Mouse (Mus musculus): ENCODE measurements around the gene Cecr2. TPM values are rescaled to one million over a fixed set of nuclear protein-coding genes. Genes with fewer than 3 reads are reported as not detected.

The Cecr2 gene
- polyA plus RNA-seq, 1 experiment, result not detected

DNA sequence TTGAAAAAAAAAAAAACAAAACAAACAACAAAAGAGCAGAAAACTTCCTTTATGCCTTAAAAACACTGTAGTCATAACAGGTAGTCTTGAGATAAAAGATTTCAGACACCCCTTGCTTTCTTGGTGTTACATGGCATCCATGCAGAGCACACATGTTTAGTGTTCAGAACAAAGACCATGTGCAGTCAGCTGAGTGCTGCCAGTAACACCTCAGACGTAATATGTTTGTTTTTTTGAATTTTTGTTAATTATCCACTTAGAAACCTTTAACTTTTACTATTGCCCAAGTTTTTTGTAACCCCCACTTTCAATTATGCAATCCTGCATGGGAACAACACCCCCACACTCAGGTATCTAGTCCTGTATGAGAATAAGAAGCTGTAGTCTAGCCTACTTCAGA lies 42.6 kb downstream of the Cecr2 start:
- no peak for TF ChIP-seq POLR2A (IDR thresholded peaks at IDR 0.05; ENCODE audit: borderline replicate concordance, low read depth, low read length)
- no peak for TF ChIP-seq CTCF (IDR thresholded peaks at IDR 0.05; ENCODE audit: low read depth, low read length)
- Histone ChIP-seq H3K27ac (ENCODE audit: insufficient read depth, low read depth, low read length) (no peak overlapping the region), H3K4me3 (ENCODE audit: insufficient read depth, low read length) (no peak overlapping the region), H3K4me1 (ENCODE audit: control insufficient read depth, insufficient read depth, low read length) (no peaks in the 10 kb centered on the region)

DNA sequence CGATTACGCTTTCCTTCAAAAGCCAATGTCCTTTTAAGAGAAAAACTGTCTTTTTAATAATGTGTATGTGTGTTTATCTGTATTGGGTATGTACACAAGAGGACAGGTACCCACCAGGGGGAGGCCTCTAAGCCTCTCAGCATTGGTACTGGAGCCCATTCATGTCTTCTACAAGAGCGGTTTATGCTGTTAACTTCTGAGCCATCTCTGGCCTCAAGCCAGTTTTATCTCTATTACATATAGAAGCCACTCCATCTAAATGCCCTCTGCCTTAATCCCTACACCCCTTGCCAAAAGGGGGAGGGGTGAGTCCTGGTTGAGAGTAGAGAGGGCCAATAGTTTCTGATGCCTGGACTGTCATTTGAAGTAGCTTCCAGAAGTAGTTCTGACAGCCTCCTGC lies 48.6 kb downstream of the Cecr2 start:
- no peaks in the 10 kb centered on the region for H3K4me1 ChIP-seq (ENCODE audit: control insufficient read depth, insufficient read depth, low read length)
- TF ChIP-seq POLR2A (IDR thresholded peaks at IDR 0.05; ENCODE audit: borderline replicate concordance, low read depth, low read length) (no peak), CTCF (IDR thresholded peaks at IDR 0.05; ENCODE audit: low read depth, low read length) (no peak)
- no peak overlapping the region for H3K4me3 ChIP-seq (ENCODE audit: insufficient read depth, low read length)
- no peak overlapping the region for H3K27ac ChIP-seq (ENCODE audit: insufficient read depth, low read depth, low read length)

DNA sequence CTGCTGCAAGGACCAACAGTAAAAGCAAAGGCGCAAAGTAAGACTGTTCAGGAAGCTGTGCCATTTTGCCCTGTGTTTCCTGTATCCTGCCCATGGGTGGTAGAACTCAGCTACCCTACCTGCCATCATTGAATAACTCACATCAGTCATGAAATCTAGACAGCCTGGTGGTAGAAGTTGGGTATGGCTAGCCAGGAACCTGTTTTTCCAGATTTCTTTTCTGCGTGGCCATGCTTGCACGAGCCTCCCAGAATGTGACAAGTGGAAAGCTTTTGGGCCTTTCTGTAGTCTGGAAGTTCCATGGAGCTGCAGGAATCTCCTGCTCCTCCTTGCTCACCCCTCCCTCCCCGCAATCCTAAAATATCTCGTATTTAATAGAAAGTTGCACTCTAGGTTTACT lies 49.1 kb downstream of the Cecr2 start:
- Histone ChIP-seq H3K4me3 (ENCODE audit: insufficient read depth, low read length) (no peak overlapping the region), H3K27ac (ENCODE audit: insufficient read depth, low read depth, low read length) (no peak overlapping the region), H3K4me1 (ENCODE audit: control insufficient read depth, insufficient read depth, low read length) (no peaks in the 10 kb centered on the region)
- TF ChIP-seq POLR2A (IDR thresholded peaks at IDR 0.05; ENCODE audit: borderline replicate concordance, low read depth, low read length) (no peak), CTCF (IDR thresholded peaks at IDR 0.05; ENCODE audit: low read depth, low read length) (no peak)

DNA sequence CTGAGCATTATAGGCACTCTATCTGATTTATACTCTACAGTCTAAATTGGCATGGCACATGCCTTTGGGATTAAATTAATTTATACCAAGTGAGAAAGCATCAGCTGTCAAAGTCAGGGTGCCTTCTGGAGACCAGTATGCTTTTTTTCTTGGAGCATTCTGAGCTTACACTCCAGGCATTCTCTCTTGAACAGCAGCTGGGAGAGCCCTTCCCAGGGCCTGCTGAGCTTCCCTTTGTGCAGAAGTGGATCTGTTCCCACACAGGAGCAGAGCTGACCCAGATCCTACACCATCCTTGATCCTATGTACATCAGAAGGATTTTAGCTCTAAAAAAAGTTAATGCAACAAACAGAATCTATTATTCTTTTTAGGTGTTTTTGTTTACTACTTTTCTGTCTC lies 49.7 kb downstream of the Cecr2 start:
- Histone ChIP-seq H3K4me3 (ENCODE audit: insufficient read depth, low read length) (no peak overlapping the region), H3K27ac (ENCODE audit: insufficient read depth, low read depth, low read length) (no peak overlapping the region), H3K4me1 (ENCODE audit: control insufficient read depth, insufficient read depth, low read length) (no peaks in the 10 kb centered on the region)
- no peak for TF ChIP-seq CTCF (IDR thresholded peaks at IDR 0.05; ENCODE audit: low read depth, low read length)
- no peak for TF ChIP-seq POLR2A (IDR thresholded peaks at IDR 0.05; ENCODE audit: borderline replicate concordance, low read depth, low read length)

DNA sequence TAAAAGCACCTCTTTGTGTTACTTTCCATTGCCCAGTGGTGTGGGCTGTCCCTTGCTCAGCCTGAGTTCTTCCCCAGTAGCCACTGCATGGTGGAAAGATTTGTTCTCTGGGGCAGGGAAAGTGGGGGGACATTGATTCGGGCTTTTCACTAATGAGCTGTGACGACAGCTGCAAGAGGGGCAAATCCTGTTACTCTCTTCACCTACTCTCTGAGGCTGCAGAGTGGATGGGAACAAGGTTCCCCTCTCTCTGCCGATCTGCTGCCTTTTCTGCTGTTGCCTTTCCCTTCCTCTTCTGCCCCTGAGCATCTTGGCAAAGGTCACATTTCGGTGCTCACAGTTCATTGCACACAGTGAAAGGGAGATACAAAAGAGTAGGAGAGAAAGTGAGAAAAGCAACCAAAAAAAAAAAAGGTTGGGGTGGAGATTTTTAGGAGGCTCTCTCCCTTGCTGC lies 50.4 kb downstream of the Cecr2 start:
- no peak overlapping the region for H3K4me3 ChIP-seq (ENCODE audit: insufficient read depth, low read length)
- no peaks in the 10 kb centered on the region for H3K4me1 ChIP-seq (ENCODE audit: control insufficient read depth, insufficient read depth, low read length)
- no peak overlapping the region for H3K27ac ChIP-seq (ENCODE audit: insufficient read depth, low read depth, low read length)
- no peak for TF ChIP-seq POLR2A (IDR thresholded peaks at IDR 0.05; ENCODE audit: borderline replicate concordance, low read depth, low read length)
- no peak for TF ChIP-seq CTCF (IDR thresholded peaks at IDR 0.05; ENCODE audit: low read depth, low read length)

DNA sequence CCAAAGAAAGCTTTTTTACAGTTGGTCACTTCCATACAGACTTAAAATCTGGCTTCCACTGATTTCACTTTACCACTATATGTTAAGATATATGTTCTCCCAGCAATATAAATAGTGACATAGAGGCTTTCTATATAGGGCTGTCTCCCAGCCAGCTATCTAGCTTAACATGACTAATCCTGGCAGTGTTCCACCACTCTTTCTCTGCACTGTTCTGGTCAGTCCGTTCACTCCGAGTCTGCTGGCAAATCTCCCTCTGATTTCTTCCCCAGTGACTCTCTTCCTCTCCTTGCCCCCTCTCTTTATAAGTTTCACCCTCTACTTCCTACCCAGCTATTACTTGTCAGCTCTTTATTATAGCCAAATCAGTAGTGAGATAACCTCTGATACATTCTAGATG lies 59.8 kb downstream of the Cecr2 start:
- TF ChIP-seq POLR2A (IDR thresholded peaks at IDR 0.05; ENCODE audit: borderline replicate concordance, low read depth, low read length) (no peak), CTCF (IDR thresholded peaks at IDR 0.05; ENCODE audit: low read depth, low read length) (no peak)
- Histone ChIP-seq H3K27ac (ENCODE audit: insufficient read depth, low read depth, low read length) (no peak overlapping the region), H3K4me1 (ENCODE audit: control insufficient read depth, insufficient read depth, low read length) (no peaks in the 10 kb centered on the region), H3K4me3 (ENCODE audit: insufficient read depth, low read length) (no peak overlapping the region)

DNA sequence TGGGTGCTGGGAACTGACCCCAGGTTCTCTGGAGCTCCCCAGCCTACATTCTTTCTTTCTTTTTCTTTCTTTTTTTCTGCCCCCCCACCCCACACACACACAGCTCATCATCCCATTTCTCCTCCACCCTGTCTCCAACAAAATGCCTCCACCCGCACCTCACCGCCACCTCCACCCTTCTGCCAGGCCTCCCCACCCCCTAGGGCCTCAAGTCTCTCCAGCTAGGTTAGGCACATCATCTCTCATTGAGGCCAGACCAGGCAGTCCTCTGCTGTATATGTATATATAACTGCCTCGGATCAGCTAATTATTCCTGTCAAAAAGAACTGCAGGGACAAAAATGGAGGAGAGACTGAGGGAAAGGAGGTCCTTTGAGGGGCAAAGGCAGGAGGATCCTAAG lies 69.8 kb downstream of the Cecr2 start:
- Histone ChIP-seq H3K4me3 (ENCODE audit: insufficient read depth, low read length) (no peak overlapping the region), H3K27ac (ENCODE audit: insufficient read depth, low read depth, low read length) (no peak overlapping the region), H3K4me1 (ENCODE audit: control insufficient read depth, insufficient read depth, low read length) (no peaks in the 10 kb centered on the region)
- no peak for TF ChIP-seq CTCF (IDR thresholded peaks at IDR 0.05; ENCODE audit: low read depth, low read length)

DNA sequence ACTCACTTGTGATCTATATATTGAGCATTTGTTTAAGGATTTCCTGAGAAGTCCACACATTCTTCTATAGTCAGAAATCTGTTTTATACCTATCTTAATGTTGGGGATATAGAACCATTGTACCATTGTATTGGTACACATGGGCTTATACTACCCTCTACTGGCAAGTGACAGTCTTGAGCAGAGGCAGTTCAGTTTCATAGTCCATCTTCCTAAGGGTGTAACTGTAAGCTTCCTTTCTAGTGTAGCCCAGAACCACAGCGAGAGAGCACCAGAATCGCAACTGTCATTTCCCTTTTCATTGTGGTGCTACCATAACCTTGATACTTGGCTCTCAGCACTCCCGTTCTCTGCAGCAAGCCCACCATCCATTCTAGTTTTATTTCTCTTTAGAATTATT lies 70.4 kb downstream of the Cecr2 start:
- no peak overlapping the region for H3K4me3 ChIP-seq (ENCODE audit: insufficient read depth, low read length)
- H3K27ac ChIP-seq (ENCODE audit: insufficient read depth, low read depth, low read length), result no peak overlapping the region
- TF ChIP-seq CTCF (IDR thresholded peaks at IDR 0.05; ENCODE audit: low read depth, low read length) (no peak), POLR2A (IDR thresholded peaks at IDR 0.05; ENCODE audit: borderline replicate concordance, low read depth, low read length) (no peak)
- H3K4me1 ChIP-seq (ENCODE audit: control insufficient read depth, insufficient read depth, low read length), result no peaks in the 10 kb centered on the region

DNA sequence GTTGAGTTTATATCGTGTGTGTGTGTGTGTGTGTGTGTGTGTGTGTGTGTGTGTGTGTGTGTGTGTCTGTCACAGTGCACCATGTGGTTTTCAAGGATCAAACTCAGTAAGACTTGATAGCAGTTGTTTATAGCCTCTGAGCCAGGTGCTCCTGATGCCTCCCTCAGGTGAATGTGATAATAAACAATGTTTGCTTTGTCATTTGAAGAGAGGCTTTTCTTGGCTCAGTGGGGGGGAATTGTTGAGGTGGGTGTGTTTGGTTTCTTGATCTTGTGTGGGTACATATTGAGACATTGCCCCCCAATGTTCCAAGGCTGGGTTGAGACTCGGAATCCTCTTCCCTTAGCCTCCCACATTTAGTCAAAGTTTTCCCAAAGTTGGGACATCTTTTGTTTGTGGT lies 77.0 kb downstream of the Cecr2 start:
- no peak for TF ChIP-seq CTCF (IDR thresholded peaks at IDR 0.05; ENCODE audit: low read depth, low read length)
- TF ChIP-seq POLR2A (IDR thresholded peaks at IDR 0.05; ENCODE audit: borderline replicate concordance, low read depth, low read length), result no peak
- H3K4me3 ChIP-seq (ENCODE audit: insufficient read depth, low read length), result no peak overlapping the region
- no peak overlapping the region for H3K27ac ChIP-seq (ENCODE audit: insufficient read depth, low read depth, low read length)
- no peaks in the 10 kb centered on the region for H3K4me1 ChIP-seq (ENCODE audit: control insufficient read depth, insufficient read depth, low read length)

DNA sequence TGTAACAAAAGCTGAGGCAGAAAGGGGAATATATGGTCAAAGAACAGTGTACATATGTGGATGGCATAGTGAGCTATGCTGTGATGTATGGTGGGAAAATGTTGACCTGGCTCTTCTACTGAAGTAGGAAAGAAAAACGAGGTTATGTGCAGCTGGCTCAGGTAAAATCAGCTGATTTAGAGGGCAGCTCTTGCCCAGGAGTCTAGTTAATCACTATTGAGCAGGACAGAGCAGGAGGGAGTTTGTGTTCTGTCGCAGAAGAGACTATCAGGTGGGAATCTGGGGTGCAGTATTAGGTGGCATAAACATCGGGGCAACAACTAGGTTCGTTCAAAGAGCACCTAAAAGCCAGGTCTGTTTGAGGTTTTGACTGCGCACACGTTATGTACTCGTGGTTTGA lies 78.1 kb downstream of the Cecr2 start:
- H3K4me3 ChIP-seq (ENCODE audit: insufficient read depth, low read length), result no peak overlapping the region
- no peaks in the 10 kb centered on the region for H3K4me1 ChIP-seq (ENCODE audit: control insufficient read depth, insufficient read depth, low read length)
- H3K27ac ChIP-seq (ENCODE audit: insufficient read depth, low read depth, low read length), result no peak overlapping the region
- no peak for TF ChIP-seq POLR2A (IDR thresholded peaks at IDR 0.05; ENCODE audit: borderline replicate concordance, low read depth, low read length)
- no peak for TF ChIP-seq CTCF (IDR thresholded peaks at IDR 0.05; ENCODE audit: low read depth, low read length)

DNA sequence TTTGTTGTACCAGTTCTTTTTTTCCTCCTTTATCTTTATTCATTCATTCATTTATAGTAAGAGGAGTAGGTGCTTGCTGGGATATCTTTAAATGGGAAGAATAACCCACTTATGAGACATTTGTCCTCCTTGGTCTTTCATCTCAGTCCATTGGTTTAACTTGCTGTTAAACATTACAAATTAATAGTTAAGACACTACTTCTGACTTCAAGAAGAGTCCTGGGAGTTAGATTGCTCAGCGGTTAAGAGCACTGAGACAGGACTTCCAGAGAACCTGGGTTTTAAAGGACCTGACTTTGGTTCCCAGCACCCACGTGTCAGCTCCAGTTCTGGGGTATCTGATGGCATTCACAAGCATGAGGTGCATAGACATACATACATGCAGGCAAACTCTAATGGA lies 80.2 kb downstream of the Cecr2 start:
- Histone ChIP-seq H3K4me3 (ENCODE audit: insufficient read depth, low read length) (no peak overlapping the region), H3K27ac (ENCODE audit: insufficient read depth, low read depth, low read length) (no peak overlapping the region)
- TF ChIP-seq POLR2A (IDR thresholded peaks at IDR 0.05; ENCODE audit: borderline replicate concordance, low read depth, low read length) (no peak), CTCF (IDR thresholded peaks at IDR 0.05; ENCODE audit: low read depth, low read length) (no peak)

More for the DNA sequence above, 80.2 kb downstream of the Cecr2 start:
- H3K4me1 ChIP-seq (ENCODE audit: control insufficient read depth, insufficient read depth, low read length), result no peaks in the 10 kb centered on the region
